Mouse (Mus musculus) adrenal gland, postnatal 25 days (tissue): ENCODE measurements at regions not wholly inside any gene's neighbourhood (a gene's known extent, or its start where the extent isn't known, plus 50 kb on each side); places are given as distances from the start of the nearest gene placed in this dataset.

Experiments used
- DNase-seq: peaks from one replicate; pipeline ENCODE4 v3.0.0; 2021; ENCODE audit warnings: mixed read lengths

DNA sequence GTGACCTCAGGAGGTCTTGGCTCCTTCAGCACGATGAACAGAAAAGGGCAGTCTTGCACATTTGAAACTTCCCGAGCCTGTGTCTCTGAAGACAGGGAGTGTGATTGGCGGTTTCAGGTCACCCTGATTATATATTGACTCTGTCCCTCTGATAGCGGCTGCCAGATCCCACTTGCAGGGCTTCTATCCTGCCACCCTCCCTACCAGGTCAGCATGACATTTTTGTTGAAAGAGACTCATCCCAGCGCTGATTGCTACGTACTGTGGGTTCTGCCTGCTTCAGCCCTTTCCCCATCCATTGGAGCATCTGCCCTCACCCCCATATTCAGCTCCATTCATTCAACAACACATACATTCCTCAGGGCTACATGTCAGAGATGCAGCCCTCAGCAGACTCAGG lies 466.7 kb downstream of the Etnk1 start:
- no peak for DNase-seq

DNA sequence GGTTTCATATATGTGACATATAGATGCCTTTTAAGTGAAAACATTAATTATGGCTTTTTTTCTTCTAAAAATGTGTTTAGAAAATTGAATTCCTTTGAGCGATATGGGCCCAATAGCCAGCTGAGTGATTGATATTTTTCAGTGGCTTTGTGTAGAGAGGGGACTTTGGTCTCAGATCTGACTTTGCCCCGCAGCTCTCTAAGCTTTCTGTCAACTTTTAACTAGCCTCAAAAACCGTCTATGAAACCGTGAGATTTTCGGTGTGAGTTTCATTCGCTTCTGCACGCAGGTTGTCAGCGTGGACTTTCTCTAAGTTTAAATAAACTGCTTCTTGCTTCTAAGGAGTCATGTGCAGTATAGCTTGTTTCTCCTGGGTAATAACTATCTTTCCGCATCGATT lies 467.3 kb downstream of the Etnk1 start:
- DNase-seq = no peak

- no peak for DNase-seq
Measured at GRCm38 (mm10) chr6:143635043-143635442, 468.0 kb downstream of the Etnk1 start.

DNA sequence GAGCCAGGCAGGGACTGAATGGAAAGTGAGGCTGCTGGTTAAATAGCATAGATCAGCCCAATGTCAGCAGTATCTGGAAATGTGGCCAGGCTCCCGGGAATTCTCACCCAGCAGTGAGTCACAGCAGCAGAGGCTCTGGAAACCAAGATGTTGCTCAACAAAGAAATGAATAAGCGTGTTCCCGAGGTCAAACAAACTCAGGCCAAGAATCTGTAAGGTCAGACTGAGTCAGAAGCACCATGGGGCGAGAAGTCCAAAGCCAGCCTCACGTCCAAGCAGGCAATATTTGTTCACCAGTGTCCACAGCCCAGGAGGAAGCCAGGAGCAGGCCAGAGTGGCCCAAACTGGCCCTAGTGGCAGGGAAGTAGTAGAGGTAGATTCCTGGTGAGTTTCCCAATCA lies 473.6 kb downstream of the Etnk1 start:
- DNase-seq = peak; percentile 65

- no peak for DNase-seq
Measured at GRCm38 (mm10) chr6:143642052-143642451, 475.0 kb downstream of the Etnk1 start.

- no peak for DNase-seq
Measured at GRCm38 (mm10) chr6:143645989-143646388, 479.0 kb downstream of the Etnk1 start.

DNA sequence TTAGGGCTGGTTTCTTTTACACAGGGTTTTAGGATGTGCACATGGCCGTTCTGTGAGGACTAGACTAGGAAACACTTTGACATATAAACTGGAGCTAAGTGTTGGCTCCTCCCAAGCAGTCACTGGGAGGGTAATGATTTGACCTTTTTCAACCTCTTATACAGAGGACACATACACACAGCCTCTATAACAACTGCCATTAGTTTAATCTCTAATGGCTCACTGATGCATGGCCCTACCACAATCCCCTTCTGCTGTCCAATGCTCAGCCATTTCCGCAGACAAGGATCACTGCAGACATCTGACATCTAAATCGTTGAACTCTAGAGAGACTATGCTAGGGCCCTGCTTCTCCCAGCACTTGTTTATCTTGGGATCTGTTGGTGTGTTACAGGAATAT lies 481.5 kb downstream of the Etnk1 start:
- no peak for DNase-seq

DNA sequence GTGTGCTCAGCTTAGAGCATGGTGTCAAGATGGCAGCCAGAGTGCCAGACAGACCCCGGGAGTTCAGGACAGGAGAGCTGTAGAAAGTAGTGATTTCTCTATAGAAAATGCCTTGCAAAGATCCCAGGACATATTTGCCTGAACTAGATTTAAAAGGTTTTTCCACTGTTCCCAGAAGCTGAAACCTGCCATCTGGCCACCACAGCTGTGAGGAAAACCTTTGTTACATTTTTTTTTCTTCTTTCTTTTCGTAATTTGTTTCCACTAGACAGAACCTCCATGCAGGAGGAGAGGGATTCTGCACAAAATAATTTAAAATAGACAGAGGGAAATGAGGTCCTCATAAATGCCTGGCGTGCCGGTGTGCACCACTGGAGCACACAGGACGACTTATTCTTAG lies 489.6 kb downstream of the Etnk1 start:
- no peak for DNase-seq

DNA sequence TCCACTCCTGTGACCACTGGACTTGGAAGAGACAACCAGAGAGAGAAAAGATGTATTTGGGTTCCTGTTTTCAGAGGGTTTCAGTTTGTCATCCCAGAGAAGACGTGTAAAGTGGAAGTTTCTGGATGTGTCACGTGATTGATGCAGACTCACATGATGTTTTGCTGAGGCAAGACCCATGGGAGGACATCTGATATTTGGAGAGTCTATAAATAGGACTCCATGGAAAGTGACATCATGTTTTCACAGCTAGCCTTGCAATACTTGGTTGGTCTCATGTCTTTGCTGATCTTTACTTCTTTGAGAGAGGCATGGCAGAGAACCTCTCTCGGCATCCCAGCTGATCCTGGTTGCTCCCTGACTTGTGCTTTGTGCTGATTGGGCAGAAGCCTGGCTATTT lies 493.8 kb downstream of the Etnk1 start:
- DNase-seq = no peak

- no peak for DNase-seq
Measured at GRCm38 (mm10) chr6:143663306-143663705, 496.3 kb downstream of the Etnk1 start.

- no peak for DNase-seq
Measured at GRCm38 (mm10) chr6:143665374-143665773, 498.4 kb downstream of the Etnk1 start.

- DNase-seq = no peak
Measured at GRCm38 (mm10) chr6:143668551-143668950, 501.5 kb downstream of the Etnk1 start.

GRCm38 (mm10) chr6:143669446-143670130 lies 502.6 kb downstream of the Etnk1 start:
- no peak for DNase-seq

DNA sequence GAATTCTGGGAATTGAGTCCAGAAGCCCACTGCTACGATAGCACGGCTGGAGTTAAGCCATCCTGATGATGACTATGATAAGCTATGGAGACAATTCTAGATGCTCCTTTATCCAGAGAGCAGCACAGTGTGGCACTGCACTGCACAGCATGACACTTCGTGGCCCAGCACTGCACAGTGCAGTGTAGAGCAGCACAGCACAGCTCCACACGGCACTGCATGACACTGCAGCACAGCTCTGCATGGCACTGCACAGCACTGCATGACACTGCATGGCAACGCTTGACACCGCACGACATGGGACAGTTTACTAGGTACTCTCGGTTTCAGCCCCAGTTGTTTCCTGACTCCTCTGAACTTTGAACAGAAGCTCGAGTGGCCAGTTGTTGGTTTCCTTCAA lies 523.1 kb downstream of the Etnk1 start:
- DNase-seq = no peak

DNA sequence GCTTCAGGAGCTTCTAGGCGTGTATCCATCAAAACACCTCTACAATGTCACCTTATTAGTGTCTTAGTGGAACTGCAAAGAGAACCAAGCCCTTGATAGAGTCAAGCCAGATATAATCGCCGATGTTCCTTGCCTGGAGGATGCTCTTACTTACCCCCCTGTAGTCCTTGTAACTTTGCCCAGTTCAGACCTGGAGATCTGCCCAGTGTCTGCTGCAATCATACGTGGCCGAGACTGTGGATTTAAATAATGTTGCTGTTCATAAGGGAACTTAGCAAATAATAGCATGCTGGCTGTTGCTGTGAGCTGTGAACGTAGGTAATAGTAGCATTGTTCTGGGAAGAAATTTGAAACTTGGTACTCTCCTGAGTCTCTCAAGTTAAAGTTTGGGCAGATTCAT lies 523.8 kb downstream of the Etnk1 start:
- DNase-seq = peak; percentile 31

GRCm38 (mm10) chr6:143697997-143698396 lies 531.0 kb downstream of the Etnk1 start:
- no peak for DNase-seq

DNA sequence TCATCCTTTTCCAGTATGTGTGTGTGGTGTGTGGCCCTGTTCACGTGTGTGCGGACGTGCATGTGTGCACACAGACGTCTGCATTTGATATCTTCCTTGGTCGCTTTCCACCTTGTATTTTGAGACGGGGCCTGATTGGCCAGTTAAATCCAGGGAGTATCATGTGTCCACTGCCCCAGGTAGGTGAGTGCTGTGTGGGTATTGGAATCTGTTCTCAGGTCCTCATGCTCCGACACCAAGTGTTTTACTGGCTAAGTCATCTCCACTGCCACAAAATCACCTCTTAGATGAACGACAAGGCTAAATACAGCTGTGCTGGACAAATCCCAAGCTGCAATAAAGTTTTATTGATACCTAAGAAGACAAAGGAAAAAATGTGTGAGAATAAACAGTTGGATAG lies 537.0 kb downstream of the Etnk1 start:
- no peak for DNase-seq

DNA sequence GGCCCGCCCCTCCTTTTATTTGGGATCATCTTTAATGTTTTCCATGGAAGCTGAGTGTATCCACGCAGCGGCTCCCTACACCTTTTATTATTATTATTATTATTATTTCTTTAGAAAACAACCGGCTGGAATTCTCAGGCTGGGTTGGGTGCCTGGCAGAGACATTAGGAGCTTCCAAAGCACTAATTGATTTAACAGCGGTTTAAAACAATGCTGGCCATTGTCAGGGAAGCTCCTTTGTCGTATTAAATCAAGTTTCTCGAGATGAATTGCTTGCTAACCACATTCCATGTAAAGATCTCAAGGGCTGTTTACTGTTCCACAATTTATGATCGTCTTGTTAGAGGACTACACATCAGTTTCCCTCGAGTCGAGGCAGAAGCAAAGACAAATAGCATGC lies 539.4 kb downstream of the Etnk1 start:
- DNase-seq = no peak

- DNase-seq = no peak
Measured at GRCm38 (mm10) chr6:143714461-143714860, 547.4 kb downstream of the Etnk1 start.

DNA sequence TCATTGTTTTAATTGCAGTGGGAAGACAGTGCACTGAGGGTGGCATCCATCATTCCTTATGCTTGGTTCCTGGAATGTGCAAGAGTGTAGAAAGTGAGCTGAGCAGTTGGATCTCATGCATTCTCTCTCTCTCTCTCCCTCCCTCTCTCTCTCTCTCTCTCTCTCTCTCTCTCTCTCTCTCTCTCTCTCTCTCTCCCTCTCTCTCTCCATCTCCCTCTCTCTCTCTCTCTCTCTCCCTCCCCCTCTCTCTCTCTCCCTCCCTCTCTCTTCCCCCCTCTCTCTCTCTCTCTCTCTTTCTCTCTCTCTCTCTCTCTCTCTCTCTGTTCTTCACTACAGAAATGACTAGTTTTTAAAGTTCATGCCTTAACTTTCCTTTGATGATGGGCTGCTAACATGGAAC lies 583.1 kb downstream of the Etnk1 start:
- DNase-seq = no peak

GRCm38 (mm10) chr6:143751076-143752070 lies 584.4 kb downstream of the Etnk1 start:
- no peak for DNase-seq

DNA sequence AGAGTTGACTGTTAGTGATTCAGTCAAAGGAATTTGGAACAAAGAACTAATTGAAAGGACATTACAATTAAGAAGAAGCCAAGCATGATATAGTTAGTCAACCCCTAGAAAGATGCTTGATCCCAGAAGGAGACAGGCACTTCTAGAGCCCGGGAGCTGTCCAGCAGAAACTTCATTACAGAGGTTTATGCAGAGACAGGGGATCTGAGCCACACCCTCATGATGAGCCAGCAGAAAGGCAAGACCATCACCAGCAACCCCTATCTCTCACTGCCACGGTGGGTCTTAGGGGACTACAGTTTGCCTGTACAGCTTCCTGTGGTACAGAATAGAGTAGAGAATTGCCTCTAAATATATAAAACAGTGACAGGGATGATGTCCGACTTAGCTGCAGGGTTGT lies 590.4 kb downstream of the Etnk1 start:
- no peak for DNase-seq

- DNase-seq = no peak
Measured at GRCm38 (mm10) chr6:143768115-143768514, 601.1 kb downstream of the Etnk1 start.
